Mouse (Mus musculus) B cell, adult 2 months (primary cell): ENCODE data around the gene Rpgrip1l.

ENCODE experiments used
- DNase-seq, 2 experiments: peaks; one replicate each; pipeline ENCODE4 v3.0.0; 2022

The Rpgrip1l gene

DNA sequence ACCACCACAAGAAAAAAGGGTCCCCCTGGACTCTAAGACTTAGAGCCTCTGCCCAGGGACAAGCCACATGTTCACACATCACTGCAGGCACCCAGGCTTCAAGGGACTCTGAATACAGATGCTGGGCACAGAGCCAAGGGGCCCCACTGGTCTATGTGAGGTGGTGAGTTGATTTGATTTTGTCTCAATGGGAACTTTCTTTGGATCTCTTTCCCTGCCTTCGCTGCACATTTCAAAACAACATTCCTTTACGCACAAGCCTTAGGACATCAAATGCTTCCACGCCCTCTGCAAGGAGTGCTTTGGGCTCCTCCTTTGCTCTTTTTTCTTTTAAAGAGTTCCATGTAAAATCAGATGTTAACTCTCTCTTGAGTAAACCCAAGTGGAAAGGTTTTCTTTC, 115.0 kb downstream of the Rpgrip1l start:
- DNase-seq, result no peak

DNA sequence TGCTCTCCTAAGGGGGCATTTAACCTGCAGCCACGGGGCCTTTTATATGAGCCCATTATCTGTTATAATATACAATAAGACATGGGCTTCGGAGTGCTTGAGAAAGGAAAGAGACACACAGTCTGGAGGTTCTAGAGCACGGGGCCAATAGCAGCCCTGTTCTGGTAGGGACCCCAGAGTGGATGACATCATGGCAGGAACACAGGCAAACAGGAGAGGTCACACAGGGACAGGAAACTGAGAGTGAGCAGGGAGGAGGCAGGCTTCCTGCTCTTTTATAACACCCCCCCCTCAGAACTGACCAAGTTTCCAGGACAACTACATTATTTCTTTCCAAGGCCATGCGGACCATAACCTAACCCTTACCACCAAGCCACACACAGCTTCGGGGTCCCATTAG, 115.8 kb downstream of the Rpgrip1l start:
- no peak for DNase-seq

DNA sequence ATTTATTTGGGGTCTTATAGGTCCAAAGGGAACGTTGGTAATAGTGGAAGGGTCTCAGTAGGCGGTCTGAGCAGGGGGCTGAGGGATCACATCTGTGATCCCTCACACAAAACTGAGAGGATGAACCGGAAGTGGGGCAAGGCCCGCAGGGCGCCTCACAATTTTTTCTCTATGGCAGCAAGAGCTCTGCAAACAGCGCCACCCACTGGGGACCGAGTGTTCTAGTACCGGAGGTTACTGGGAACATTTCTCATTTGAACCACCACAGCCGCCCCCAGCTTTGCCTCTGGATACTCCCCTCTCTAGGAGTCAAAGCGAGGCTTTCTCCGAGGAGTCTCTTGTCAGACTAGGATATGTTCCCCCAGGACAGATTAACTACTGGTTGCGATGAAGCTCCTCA, 116.4 kb downstream of the Rpgrip1l start:
- DNase-seq, result no peak

DNA sequence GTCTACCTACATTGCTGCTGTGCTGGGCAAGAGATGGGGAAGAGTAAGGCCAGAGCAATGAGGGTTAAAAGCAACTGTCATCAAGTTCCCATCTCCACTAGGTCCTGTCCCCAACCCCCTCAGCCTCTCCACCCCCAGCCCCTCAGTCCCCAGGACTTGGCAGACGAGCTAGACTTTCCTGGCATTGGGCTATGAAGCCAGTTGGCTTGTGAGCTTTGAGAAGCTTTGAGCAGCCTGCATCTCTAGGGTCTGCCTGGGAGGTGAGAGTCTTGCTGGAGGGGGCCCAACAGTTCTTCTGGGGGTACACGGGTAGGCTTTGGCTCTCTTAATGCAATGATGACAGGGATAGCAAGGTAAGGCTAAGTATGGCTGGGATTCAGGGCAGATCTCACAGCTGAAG, 119.0 kb downstream of the Rpgrip1l start:
- no peak for DNase-seq

DNA sequence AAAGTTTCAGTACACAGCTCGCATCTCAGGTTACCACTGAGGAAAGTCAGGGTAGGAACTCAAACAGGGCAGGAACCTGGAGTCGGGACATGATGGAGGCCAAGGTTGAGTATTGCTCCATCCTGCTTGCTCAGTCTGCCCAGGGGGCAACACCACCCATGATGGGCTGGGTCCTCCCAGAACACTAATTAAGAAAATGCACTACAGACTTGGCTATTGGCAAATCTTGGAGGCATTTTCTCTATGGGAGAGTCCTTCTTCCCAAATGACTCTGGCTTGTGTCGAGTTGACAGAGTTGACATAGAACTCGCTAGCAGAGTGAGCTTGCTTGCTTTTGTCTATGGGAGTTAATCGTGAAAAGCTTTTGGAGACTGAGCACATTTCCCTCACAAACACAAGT, 120.1 kb downstream of the Rpgrip1l start:
- DNase-seq, result no peak

DNA sequence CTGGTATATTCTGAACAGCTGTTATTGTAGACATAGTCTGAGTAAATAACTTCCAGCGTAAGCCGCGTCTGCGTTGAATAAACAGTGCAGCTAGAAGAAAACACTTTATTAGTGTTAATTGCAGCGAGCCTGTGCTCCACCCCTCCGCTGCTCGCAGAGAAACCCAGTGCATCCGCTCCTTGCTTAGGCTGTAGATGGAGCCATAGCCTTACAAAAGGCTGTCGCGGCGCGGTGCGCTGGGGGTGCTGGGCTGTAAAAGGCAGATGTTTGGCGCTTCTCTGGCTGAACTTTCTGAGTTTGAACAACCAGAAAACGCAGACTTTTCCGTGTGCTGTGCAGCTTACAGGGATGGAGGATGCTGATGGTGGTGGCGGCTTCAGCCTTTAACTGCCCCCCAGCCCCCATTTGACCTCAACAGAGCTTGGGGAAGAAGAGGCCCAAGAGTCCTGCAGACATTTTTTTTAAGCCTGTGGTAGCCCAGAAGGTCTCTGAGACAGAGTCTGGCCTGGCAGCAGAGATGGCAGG, 122.2 kb downstream of the Rpgrip1l start:
- peak; percentile 10 to 11 for DNase-seq

DNA sequence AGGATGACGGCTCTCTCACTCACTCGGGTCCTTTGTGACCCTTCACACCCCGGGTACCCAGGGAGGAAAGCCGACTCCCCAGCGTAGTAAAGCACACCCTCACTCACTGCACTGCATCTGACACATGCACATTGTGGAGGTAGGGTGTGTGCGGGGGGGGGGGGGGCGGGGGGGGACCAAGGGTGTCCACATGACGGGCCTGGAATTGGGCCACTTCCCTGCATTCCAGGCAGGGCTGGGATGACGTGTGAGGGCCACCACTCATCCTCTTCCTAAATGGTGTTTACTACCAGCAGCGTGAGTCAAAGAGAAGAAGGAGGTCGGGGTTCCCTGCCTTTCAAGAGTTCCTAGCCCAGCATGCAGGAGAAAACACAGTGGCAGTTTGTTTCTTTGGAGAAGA, 124.9 kb downstream of the Rpgrip1l start:
- DNase-seq, result no peak

DNA sequence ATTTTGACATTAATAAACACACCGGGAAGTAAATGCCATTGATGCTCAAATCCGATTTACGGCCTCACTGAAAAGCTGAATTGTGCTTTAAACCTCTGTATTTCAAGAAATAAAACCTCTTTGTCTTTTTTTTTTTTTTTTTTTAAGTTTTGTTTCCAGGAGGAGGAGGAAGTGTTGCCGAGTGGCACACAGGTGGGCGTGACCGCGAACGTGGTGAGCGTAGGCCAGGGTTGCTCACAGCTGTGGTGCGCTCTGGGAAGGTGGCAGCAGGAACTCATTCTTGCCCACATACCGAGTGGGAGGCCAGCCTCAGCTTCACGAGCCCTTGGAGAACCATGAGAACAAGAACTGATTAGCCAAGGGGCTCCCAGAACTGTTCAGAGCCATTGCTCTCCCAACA, 126.7 kb downstream of the Rpgrip1l start:
- DNase-seq, result no peak

DNA sequence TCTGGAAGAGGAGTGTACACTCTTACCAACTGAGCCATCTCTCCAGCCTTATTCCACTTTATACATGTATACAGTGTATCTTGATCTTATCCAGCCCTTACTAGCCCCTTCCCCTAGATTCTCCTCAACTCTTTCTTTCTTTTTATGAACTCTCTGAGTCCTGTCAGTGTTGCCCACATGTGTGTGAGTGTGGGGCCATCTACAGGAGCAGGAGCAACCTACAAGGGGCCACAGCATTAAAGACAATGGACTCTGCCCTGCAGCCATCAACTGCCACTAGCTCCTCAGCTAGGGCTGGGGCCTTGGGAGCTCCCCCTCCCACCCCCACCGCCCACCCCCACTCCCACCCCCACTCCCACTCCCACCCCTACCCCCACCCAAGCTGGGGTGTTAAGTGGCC, 135.4 kb downstream of the Rpgrip1l start:
- no peak for DNase-seq

DNA sequence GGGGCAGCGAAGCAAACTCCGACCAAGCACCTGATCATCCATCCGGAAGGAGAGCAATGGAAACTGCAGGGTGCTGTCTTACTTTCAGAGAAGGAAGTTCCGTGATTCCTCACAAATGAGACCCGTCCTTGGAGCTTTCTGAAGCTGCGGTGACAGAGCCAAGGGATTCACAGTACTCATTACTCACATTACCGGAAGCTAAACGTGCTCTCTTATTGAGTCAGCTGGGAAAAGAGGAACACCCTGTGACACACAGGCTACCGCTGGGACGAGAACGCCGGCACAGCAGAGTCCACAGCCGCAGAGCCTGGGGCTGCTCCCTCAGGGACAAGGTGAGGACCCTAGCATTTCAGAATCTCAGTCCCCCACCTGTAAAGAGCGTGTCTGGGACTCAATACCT, 136.9 kb downstream of the Rpgrip1l start:
- no peak for DNase-seq

DNA sequence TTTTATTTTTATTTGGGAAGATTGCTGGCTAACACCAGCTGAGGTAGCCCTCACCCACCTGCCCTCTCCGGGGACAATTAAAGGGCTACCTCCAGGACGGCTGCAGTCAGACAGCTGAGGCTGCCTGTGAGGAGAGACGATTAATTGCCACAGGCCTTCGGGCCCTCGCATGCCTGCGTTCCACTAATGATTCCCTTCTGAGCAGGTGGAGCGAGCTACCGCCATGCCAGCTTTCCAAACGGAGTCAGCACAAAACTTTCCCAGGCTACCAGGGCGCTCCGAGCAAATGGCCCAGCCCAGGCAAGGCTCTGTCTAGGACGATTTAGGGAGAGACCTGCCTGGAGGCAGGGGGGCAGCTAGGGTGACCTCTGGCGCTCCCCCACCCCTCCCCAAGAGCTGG, 141.5 kb downstream of the Rpgrip1l start:
- no peak for DNase-seq

DNA sequence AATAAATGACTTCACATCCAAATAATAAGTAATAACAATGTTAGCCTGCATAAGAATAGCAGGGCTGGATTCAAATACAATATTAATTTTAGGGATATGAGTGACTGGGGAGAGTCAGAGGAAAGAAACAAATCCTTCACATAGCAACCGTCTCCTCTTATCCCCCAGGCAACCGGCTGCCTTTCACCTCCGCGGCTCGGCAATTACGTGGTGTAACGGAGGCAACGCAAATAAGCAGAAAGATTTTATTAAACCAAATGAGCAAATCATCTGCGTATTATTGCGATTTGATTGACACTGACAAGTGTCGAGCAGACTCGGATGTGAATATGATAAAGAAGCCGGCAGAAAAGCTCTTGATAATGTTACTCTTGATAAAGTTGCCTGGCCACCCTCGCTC, 142.1 kb downstream of the Rpgrip1l start:
- DNase-seq, result no peak

DNA sequence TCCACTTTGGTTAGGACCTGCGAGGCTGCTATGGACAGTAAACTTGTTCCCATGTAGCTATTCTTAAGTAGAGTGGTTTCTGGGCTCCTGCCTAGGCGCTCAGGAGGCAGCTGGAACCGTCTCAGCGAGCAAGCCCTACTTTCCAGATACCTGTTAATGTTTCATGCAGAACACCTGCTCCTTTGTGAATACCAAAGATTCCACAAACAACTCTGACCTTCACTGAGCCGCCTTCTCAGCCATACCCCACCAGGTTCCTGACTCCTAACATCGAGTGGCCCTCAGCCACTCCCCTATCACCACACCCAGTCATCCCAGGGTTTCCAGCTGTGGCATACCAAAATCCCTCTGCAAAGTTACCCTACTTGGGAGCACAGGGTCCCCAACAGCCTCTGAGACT, 142.9 kb downstream of the Rpgrip1l start:
- DNase-seq, result no peak
